ENCODE assay signal across 15 mouse cellular contexts in genomic region chr17:17602330-17602729, GRCm38 (mm10). TPM values are rescaled to one million over a fixed set of nuclear protein-coding genes. Genes with fewer than 3 reads are reported as not detected.
A peak's percentile ranks its signal among the peaks of the same experiment; 100 is the strongest.
DNase-seq lines count a peak whose midpoint lies in the region; ATAC-seq and TF ChIP-seq lines count a peak whose summit lies in the region.
"Had no signal": no experiment of that assay in that cellular context is flagged by ENCODE, and none has a peak within 500 bp of the region (broad histone marks: within the 10 kb centered on the region; RNA-seq: fewer than 3 reads in every experiment).

No protein-coding gene starts in this region.

- TF ChIP-seq EP300 in heart, postnatal 0 days (IDR thresholded peaks at IDR 0.05; ENCODE audit: low read depth) = no peak

- peaks cover 14% of the 10 kb centered on the region for H3K4me1 ChIP-seq in forebrain, embryonic 14.5 days (ENCODE audit: control insufficient read depth, insufficient read depth, low read length)
- H3K4me1 ChIP-seq in forebrain, embryonic 11.5 days (replicated peaks; ENCODE audit: control insufficient read depth, insufficient read depth, low read length) = 0 out of 2 replicates have a peak, but pooled peaks cover 2% of the 10 kb centered on the region
- H3K4me1 ChIP-seq in heart, postnatal 0 days (ENCODE audit: control insufficient read depth, insufficient read depth) = peaks cover 43% of the 10 kb centered on the region
- peaks cover 4% of the 10 kb centered on the region; the same call in 1 of the 2 replicates for H3K4me1 ChIP-seq in midbrain, embryonic 14.5 days (ENCODE audit: control insufficient read depth, insufficient read depth, low read length)
- H3K4me1 ChIP-seq in midbrain, embryonic 13.5 days (replicated peaks) = peaks cover 10% of the 10 kb centered on the region; the same call in 1 of the 2 replicates

- H3K36me3 ChIP-seq in forebrain, embryonic 14.5 days (ENCODE audit: control insufficient read depth, insufficient read depth, low read length) = no peaks in the 10 kb centered on the region
- no peaks in the 10 kb centered on the region for H3K36me3 ChIP-seq in forebrain, embryonic 11.5 days (ENCODE audit: control insufficient read depth, insufficient read depth, low read length)
- H3K36me3 ChIP-seq in heart, postnatal 0 days (replicated peaks; ENCODE audit: control insufficient read depth, insufficient read depth, low read length) = no peaks in the 10 kb centered on the region
- no peaks in the 10 kb centered on the region for H3K36me3 ChIP-seq in midbrain, embryonic 14.5 days (ENCODE audit: control insufficient read depth, insufficient read depth, low read length)
- H3K36me3 ChIP-seq in midbrain, embryonic 13.5 days = no peaks in the 10 kb centered on the region
- no peaks in the 10 kb centered on the region for H3K36me3 ChIP-seq in myocyte (ENCODE audit: control insufficient read depth, insufficient read depth)
- H3K36me3 ChIP-seq: hindbrain, embryonic 15.5 days had no signal

- H3K27me3 ChIP-seq in forebrain, embryonic 14.5 days (replicated peaks; ENCODE audit: control insufficient read depth, insufficient read depth, low read length) = no peaks in the 10 kb centered on the region
- H3K27me3 ChIP-seq in forebrain, embryonic 11.5 days (ENCODE audit: control insufficient read depth, insufficient read depth, low read length) = no peaks in the 10 kb centered on the region
- H3K27me3 ChIP-seq in heart, postnatal 0 days (ENCODE audit: control insufficient read depth, insufficient read depth, low read length) = no peaks in the 10 kb centered on the region
- H3K27me3 ChIP-seq in midbrain, embryonic 14.5 days (ENCODE audit: control insufficient read depth, insufficient read depth, low read length) = no peaks in the 10 kb centered on the region
- no peaks in the 10 kb centered on the region for H3K27me3 ChIP-seq in midbrain, embryonic 13.5 days
- no peaks in the 10 kb centered on the region for H3K27me3 ChIP-seq in myocyte (ENCODE audit: control insufficient read depth, insufficient read depth, insufficient read length)
- H3K27me3 ChIP-seq: hindbrain, embryonic 15.5 days had no signal

- H3K27ac ChIP-seq in forebrain, embryonic 14.5 days (ENCODE audit: low read depth, low read length) = peak overlapping the region; percentile 33; the same call in 1 of the 2 replicates
- no peak overlapping the region for H3K27ac ChIP-seq in forebrain, embryonic 11.5 days (ENCODE audit: low read depth, low read length)
- peak overlapping the region; percentile 82 for H3K27ac ChIP-seq in heart, postnatal 0 days (ENCODE audit: low read depth)
- H3K27ac ChIP-seq in midbrain, embryonic 14.5 days (replicated peaks; ENCODE audit: low read depth, low read length) = no peak overlapping the region
- H3K27ac ChIP-seq in midbrain, embryonic 13.5 days = no peak overlapping the region
- H3K27ac ChIP-seq: hindbrain, embryonic 15.5 days; liver, embryonic 14.5 days had no signal

- no peak overlapping the region for H3K4me2 ChIP-seq in forebrain, embryonic 14.5 days (ENCODE audit: low read length)
- H3K4me2 ChIP-seq in forebrain, embryonic 11.5 days (ENCODE audit: low read depth, low read length, severe bottlenecking) = no peak overlapping the region
- H3K4me2 ChIP-seq in heart, postnatal 0 days (ENCODE audit: low read depth, low read length) = peak overlapping the region; percentile 41
- no peak overlapping the region for H3K4me2 ChIP-seq in midbrain, embryonic 14.5 days (ENCODE audit: low read length)
- no peak overlapping the region for H3K4me2 ChIP-seq in midbrain, embryonic 13.5 days (replicated peaks)
- H3K4me2 ChIP-seq in myocyte (ENCODE audit: low read depth) = peak overlapping the region; percentile 52
- H3K4me2 ChIP-seq: hindbrain, embryonic 15.5 days had no signal

- intact Hi-C loops in heart, postnatal 14 days (cut with DNase I) = loop anchor here (2.0 kb wide), 1 partner anchor 14 kb away; no protein-coding TSS in a partner anchor

- no peak overlapping the region for H3K9ac ChIP-seq in forebrain, embryonic 14.5 days (ENCODE audit: low read length)
- no peak overlapping the region for H3K9ac ChIP-seq in forebrain, embryonic 11.5 days (ENCODE audit: low read length)
- H3K9ac ChIP-seq in heart, postnatal 0 days (replicated peaks; ENCODE audit: low read depth, low read length) = no peak overlapping the region
- H3K9ac ChIP-seq in midbrain, embryonic 14.5 days (replicated peaks; ENCODE audit: low read length) = no peak overlapping the region
- no peak overlapping the region for H3K9ac ChIP-seq in midbrain, embryonic 13.5 days (replicated peaks)
- H3K9ac ChIP-seq: hindbrain, embryonic 15.5 days; liver, embryonic 14.5 days had no signal

- H3K9me3 ChIP-seq in forebrain, embryonic 14.5 days (replicated peaks; ENCODE audit: control insufficient read depth, low read length) = no peaks in the 10 kb centered on the region
- no peaks in the 10 kb centered on the region for H3K9me3 ChIP-seq in forebrain, embryonic 11.5 days (ENCODE audit: control insufficient read depth, low read length)
- H3K9me3 ChIP-seq in heart, postnatal 0 days (replicated peaks; ENCODE audit: control insufficient read depth, low read length) = no peaks in the 10 kb centered on the region
- H3K9me3 ChIP-seq in midbrain, embryonic 14.5 days (ENCODE audit: control insufficient read depth, low read length) = no peaks in the 10 kb centered on the region
- no peaks in the 10 kb centered on the region for H3K9me3 ChIP-seq in midbrain, embryonic 13.5 days
- H3K9me3 ChIP-seq: hindbrain, embryonic 15.5 days had no signal

- WGBS in forebrain, embryonic 14.5 days = 12% methylated on average over 4 of the region's 4 CpGs
- WGBS in forebrain, embryonic 11.5 days = 46% methylated on average over 4 of the region's 4 CpGs
- 15% methylated on average over 4 of the region's 4 CpGs for WGBS in heart, postnatal 0 days
- 42% methylated on average over 4 of the region's 4 CpGs for WGBS in midbrain, embryonic 14.5 days
- 62% methylated on average over 4 of the region's 4 CpGs for WGBS in midbrain, embryonic 13.5 days

- H3K79me2 ChIP-seq in myocyte (ENCODE audit: control insufficient read depth, insufficient read depth) = peaks cover 97% of the 10 kb centered on the region

- H3K4me3 ChIP-seq in forebrain, embryonic 14.5 days (ENCODE audit: low read depth, low read length) = no peak overlapping the region
- no peak overlapping the region for H3K4me3 ChIP-seq in forebrain, embryonic 11.5 days (ENCODE audit: low read depth, low read length)
- H3K4me3 ChIP-seq in heart, postnatal 0 days (ENCODE audit: low read depth, low read length) = no peak overlapping the region
- no peak overlapping the region for H3K4me3 ChIP-seq in midbrain, embryonic 14.5 days (replicated peaks; ENCODE audit: low read depth, low read length)
- H3K4me3 ChIP-seq in midbrain, embryonic 13.5 days (replicated peaks) = no peak overlapping the region
- H3K4me3 ChIP-seq in myocyte = no peak overlapping the region
- H3K4me3 ChIP-seq: hindbrain, embryonic 15.5 days had no signal

- peak; percentile 75 for DNase-seq in forebrain, embryonic 14.5 days (ENCODE audit: low spot score)
- DNase-seq in forebrain, embryonic 11.5 days (ENCODE audit: low spot score) = no peak
- peak; percentile 61 for DNase-seq in heart, postnatal 0 days (ENCODE audit: low spot score)
- DNase-seq in heart, postnatal 14 days = no peak
- DNase-seq in midbrain, embryonic 14.5 days = peak; percentile 54
- DNase-seq in thymus, postnatal 10 days (ENCODE audit: low spot score in 2 of 2) = no peak
- DNase-seq: adrenal gland, postnatal 14 days; cerebellum, postnatal 25 days; kidney, adult 11 months; lung, postnatal 4 days; thymus, postnatal 4 days had no signal

- TF ChIP-seq POLR2A in myocyte (IDR thresholded peaks at IDR 0.05; ENCODE audit: insufficient read length, low read depth) = no peak

- no peak overlapping the region for H3ac ChIP-seq in myocyte (ENCODE audit: control insufficient read depth, insufficient read length)

- TF ChIP-seq CTCF in heart, postnatal 0 days (IDR thresholded peaks at IDR 0.05; ENCODE audit: low read depth) = no peak

- ATAC-seq in forebrain, embryonic 14.5 days = peak; percentile 81
- no peak for ATAC-seq in forebrain, embryonic 11.5 days (replicated peaks; ENCODE audit: low FRiP score)
- no peak for ATAC-seq in heart, postnatal 0 days (ENCODE audit: insufficient read depth, low read depth)
- ATAC-seq in midbrain, embryonic 14.5 days (ENCODE audit: low FRiP score, low TSS enrichment) = peak; percentile 55; the same call in 1 of the 2 replicates
- no peak; the same call in 1 of the 2 replicates for ATAC-seq in midbrain, embryonic 13.5 days

TF ChIP-seq in myocyte, 11 proteins besides CTCF, POLR2A, EP300 and RAD21:
- no peak for TF ChIP-seq TCF12 (IDR thresholded peaks at IDR 0.05; ENCODE audit: insufficient read depth, poor library complexity, severe bottlenecking)
- no peak for TF ChIP-seq POLR2AphosphoS2 (IDR thresholded peaks at IDR 0.05; ENCODE audit: insufficient read length, low read depth)
- TF ChIP-seq MYOD1 (IDR thresholded peaks at IDR 0.05; ENCODE audit: control insufficient read depth in 1 of 3, insufficient read length in 2 of 3, low read depth in 2 of 3) = no peak
- no peak for TF ChIP-seq MYOG (IDR thresholded peaks at IDR 0.05; ENCODE audit: control insufficient read depth in 1 of 3, insufficient read depth in 1 of 3, insufficient read length in 2 of 3, low read depth in 2 of 3)
- no peak for TF ChIP-seq E2F4 (IDR thresholded peaks at IDR 0.05; ENCODE audit: insufficient read depth)
- no peak for TF ChIP-seq CEBPB (IDR thresholded peaks at IDR 0.05; ENCODE audit: insufficient read depth, poor library complexity, severe bottlenecking)
- no peak for TF ChIP-seq SRF (IDR thresholded peaks at IDR 0.05; ENCODE audit: control insufficient read depth, insufficient read length, low read depth)
- no peak for TF ChIP-seq REST (IDR thresholded peaks at IDR 0.05; ENCODE audit: insufficient read depth, insufficient read length)

RNA-seq across cellular contexts. Expression of gene Lnpep, which starts 22.5 kb away (rescaled TPM):
- 5.2 and 8.3 TPM in 2 replicates for polyA plus RNA-seq in forebrain, embryonic 14.5 days (2014; fragmentation: Nextera tagmentation; extraction: Ambion mirVana)
- 7.0 and 8.5 TPM in 2 replicates for polyA plus RNA-seq in forebrain, embryonic 11.5 days (2014; fragmentation: Nextera tagmentation; extraction: Ambion mirVana)
- total RNA-seq in heart, postnatal 0 days (2014; rRNA removed; ENCODE audit: low replicate concordance) = 53.0 and 56.2 TPM in 2 replicates
- 10.0 and 10.3 TPM in 2 replicates for polyA plus RNA-seq in heart, postnatal 0 days (2015; fragmentation: Nextera tagmentation; extraction: Ambion mirVana)
- total RNA-seq in heart, postnatal 14 days (2021) = 100 to 1,000 TPM; 163 to 164 TPM
- 8.8 and 13.5 TPM in 2 replicates for polyA plus RNA-seq in midbrain, embryonic 14.5 days (2014; fragmentation: Nextera tagmentation; extraction: Ambion mirVana)
- 9.0 and 9.2 TPM in 2 replicates for polyA plus RNA-seq in midbrain, embryonic 13.5 days (2015; fragmentation: Nextera tagmentation; extraction: Ambion mirVana)
- 4.4 TPM for polyA plus RNA-seq in myocyte (2012; fragmentation: generic; extraction: Trizol)

Comparison
In these comparisons a context has a peak if more than half of its experiments do, and no peak if none do; other contexts are left out.
1. ATAC-seq: peak in forebrain, embryonic 14.5 days (single experiment) and midbrain, embryonic 14.5 days (single experiment); none in forebrain, embryonic 11.5 days (single experiment), heart, postnatal 0 days (single experiment) and midbrain, embryonic 13.5 days (single experiment).
2. DNase-seq: peak in forebrain, embryonic 14.5 days (single experiment), heart, postnatal 0 days (single experiment) and midbrain, embryonic 14.5 days (single experiment); none in forebrain, embryonic 11.5 days (single experiment), heart, postnatal 14 days (0 of 2) and thymus, postnatal 10 days (0 of 2).
3. H3K27ac ChIP-seq: peak in forebrain, embryonic 14.5 days (single experiment) and heart, postnatal 0 days (single experiment); none in forebrain, embryonic 11.5 days (single experiment), midbrain, embryonic 14.5 days (single experiment) and midbrain, embryonic 13.5 days (single experiment).
4. H3K4me2 ChIP-seq: peak in heart, postnatal 0 days (single experiment) and myocyte (single experiment); none in forebrain, embryonic 14.5 days (single experiment), forebrain, embryonic 11.5 days (single experiment), midbrain, embryonic 14.5 days (single experiment) and midbrain, embryonic 13.5 days (single experiment).